Mouse (Mus musculus): ENCODE measurements at regions not wholly inside any gene's neighbourhood (a gene's known extent, or its start where the extent isn't known, plus 50 kb on each side); places are given as distances from the start of the nearest gene placed in this dataset.

DNA sequence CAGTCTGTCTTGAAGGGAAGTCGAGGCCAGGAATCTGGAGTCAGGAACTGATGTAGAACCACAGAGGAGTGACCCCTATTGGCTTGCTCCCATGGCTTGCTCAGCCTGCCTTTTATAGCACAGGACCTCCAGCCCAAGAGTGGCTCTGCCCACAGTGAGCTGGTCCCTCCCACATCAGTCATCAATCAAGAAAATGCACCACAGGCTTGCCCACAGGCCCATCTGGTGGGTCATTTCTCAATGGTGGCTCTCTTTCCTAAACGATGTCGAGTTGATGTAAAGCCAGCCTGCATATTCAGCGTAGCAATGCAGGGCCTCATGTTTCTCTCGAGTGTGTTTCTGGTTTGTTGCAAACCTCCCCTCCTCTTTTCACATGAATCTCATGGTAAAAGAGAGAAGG is 168.3 kb upstream of the Ubr2 start:
- no peak for DNase-seq (ENCODE audit: low spot score in 2 of 2)

DNA sequence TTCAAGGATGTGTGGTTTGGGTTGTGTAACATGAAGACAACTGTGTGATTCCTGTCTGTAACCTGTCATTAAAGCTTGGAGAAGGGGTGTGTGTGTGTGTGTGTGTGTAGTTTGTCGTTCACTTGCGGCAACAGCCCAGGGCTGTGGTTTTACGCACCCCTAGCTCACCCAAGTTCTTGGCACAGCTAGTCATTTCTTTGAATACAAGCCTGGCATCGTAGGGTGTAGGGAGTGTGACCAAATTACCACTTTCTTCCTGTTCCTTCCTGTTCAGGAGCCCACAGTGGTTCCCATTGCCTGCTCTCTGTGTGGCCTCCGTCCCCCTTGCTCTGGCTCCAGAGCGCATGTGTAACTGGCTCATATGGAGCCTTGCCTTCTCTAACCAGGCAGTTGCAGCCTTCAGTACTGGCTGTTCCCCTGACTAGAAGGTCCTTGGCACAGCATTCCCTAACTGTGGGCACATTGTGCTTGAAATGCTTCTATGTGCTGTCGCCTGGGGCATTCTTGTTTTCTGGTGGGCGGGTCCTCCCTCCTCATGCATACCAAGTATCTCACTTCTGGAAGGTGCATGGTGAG is 167.4 kb upstream of the Ubr2 start:
- no peak for DNase-seq (ENCODE audit: low spot score in 2 of 2)

DNA sequence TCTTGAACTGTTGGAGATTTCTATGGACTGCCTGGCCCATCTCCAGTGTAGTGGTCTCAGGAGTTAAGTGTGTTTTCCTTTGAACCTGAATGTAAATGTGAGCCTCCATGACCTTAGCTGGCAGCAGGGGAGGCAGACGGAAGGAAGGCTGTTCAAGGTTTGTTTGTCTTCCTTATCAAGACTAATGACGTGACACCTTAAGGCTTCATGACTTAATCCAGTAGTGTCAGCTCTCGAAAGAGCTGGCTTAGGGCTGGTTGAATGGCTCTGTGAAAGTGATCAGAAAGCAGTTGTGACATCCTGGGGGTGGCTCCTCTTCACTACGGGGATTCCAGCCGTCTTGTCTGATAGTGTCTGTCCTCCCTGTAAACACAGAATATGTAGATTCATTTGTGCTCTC is 166.0 kb upstream of the Ubr2 start:
- no peak for DNase-seq (ENCODE audit: low spot score in 2 of 2)

DNA sequence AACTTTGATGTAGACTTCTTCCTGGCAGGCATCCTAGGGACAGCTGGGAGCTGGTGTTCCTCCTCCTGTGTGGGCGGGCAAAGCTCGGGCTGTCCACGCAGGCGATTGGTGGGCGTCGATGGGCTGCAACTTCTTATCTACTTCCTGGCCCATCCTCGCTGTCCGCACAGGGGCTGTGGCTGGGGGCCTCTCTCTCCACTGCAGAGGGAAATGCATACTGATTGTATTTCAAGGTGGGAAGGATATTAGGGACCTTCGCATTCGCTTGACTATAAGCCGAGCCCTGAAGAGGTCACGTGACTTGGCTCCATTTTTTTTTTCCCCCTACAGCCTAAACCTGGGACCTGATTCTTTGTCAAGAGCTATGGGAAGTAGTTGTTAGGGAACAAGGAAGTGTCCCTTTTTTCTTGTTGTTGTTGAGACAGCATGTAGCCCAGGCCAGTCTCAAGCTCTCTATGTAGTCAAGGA is 164.4 kb upstream of the Ubr2 start:
- DNase-seq (ENCODE audit: low spot score in 2 of 2): peak; percentile 38 to 44

DNA sequence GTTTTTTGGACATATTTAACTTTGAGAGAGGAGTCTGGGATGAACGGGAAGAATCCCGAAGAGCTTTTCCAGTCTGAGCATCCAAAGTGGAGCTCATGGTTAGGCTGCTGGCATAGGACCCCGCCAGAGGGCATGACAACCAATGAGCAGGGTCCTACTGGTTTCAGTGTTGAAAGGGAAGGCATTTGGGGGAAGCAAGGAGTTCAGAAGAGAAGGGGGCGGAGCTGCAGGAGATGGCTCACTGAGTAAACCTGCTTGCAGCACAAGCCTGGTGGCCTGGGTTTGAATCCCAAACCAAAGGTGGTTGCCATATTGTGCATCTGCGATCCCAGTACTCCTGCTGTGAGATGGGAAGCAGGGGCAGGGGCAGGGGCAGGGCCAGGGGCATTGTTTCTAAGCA is 161.4 kb upstream of the Ubr2 start:
- no peak for DNase-seq (ENCODE audit: low spot score in 2 of 2)

DNA sequence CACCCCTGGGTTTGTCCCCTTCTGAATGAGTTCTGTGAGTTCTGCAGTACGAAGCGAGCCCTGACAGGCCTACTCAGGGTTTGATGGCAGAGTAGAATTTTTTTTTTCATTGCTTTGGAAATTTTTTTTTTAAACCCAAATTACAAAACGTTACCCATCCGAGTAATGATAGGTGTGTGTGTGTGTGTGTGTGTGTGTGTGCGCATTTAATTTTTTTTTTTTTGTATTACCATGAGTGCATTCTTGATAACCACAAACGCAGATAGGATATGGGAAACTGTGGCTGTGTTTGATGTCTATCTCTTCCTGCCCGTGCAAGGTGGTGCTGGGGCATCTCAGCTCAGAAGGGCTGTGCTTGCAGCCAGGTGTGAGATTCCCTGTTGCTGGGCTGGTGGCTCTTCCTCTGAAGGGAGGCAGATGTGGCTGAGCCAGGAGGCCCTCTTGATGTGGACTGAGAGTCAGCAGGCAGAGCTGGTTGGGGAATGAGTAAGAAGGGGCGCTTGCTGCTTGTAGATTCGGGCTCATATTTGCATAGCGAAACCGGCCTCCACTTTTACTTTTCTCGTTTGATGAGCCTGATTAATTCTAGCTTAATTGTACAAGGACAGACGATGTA is 160.7 kb upstream of the Ubr2 start:
- DNase-seq (ENCODE audit: low spot score in 2 of 2): no peak

DNA sequence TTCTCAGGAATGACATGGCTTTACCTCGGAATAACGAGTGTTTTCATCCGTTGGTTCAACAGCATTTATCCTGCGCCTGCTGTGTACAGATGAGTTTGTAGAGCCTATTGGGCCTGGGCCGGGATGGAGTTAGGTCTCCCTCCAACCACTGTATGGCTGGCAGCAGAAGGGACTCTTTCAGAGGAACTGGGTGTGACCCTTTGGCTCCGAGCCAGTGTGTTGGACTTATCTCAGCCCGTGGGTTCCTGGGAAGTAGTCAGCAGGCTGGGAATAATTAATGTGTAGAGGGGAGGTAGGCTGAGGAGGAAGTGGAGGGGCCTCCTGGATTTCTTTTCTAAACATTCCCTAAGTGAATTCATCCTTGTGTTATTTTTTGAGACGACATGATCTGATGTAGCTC is 157.7 kb upstream of the Ubr2 start:
- no peak for DNase-seq (ENCODE audit: low spot score in 2 of 2)

DNA sequence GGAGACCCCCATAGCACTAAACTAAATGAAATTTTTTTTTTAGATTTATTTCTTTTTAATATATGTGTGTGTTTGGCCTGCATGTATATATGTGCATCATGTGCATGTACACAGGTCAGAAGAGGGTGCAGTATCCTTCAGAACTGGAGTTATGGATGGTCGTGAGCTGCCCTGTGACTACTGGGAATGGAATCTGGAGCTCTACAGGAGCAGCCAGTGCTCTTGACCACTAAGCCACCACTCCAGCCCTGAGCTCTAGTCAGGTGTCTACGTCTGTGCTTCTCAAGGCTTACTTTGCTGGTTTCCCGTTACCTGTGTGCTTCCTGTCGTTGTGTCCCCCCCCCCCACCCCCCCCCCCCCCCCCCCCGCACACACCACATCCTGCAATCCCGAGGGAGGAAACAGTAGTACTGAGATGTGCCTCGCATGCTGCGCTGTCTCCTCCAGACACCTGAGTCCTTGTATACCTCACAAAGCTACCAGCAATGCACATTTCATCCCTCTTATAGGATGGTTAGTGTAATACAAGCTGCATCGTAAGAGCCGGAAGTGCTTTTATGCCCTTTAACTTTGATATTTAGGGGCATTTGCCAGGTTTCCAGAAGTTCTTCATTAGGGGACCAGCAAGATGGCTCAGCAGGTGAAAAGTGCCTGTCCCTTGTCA is 153.5 kb upstream of the Ubr2 start:
- no peak for DNase-seq (ENCODE audit: low spot score in 2 of 2)

DNA sequence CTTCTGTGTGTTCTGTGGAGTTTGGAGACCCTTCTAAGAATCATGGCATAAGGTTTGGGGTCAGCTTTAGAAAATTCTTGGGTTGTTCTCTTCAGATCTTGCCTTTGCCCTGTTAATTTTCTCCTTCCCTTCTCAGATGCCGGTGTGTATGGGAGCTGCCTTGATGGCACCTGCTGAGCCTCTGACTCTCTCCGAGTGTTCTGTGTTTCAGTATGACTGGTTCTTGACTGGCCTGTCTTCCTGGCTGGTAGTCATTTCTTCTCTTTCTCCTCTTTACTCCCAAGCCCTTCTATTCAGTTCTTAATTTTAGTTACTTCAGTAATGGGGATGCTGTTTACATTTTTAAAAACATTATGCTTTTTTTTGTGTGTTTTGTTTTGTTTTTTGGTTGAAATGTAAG is 152.1 kb upstream of the Ubr2 start:
- DNase-seq (ENCODE audit: low spot score in 2 of 2): no peak

DNA sequence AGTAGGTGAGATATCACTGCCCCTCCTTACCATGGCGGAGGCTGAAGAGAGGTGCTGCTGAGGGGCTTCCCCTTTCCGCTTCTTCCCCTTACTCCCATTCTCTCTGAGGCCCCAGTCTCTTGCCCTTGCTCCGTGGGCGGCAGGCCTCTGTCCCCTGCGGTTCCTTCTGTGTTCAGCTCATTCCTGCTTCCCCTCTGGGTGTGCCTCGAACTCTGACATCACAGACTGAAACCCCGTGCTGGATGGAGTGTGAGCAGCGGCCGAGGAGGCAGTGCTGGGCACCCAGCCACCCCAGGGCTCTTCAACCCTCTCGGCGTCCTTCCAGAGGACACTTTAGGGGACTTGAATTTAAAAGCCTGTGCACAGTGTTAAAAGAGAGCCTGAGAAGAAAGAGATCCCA is 145.9 kb upstream of the Ubr2 start:
- DNase-seq (ENCODE audit: low spot score in 2 of 2): no peak

DNA sequence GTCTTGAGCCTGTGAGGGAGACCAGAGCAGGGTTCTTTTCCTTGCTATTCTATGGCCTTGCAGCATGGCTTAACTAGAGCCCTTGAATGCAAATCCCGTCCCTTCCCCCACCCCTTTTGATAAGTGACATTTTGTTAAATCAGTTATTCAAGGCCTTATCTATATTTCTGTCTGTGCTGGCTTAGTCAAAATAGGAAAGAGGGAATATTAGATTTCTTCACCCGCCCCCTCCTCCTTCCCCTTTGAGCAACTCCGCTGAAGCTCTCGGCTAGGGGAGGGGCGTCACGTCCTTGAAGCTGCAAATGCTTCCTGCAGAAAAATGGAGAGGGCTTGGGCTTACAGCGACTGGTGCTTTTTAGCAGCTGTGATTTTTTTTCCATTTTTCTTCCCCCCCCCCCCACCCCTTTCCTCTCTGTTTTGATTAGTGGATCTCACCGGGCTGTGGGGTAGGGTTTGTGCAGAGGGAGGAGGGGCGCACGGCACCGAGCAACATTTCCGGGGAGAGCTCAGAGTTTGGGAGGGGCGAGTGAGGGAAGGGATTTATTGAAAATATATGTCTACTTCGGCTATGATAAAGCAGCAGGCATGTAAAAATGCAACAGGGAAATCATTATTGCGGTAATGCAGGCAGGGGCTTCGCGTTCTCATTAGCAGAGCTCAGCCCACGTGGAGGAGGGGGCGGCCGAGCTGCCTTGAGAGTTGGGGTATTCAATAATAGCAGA is 141.4 kb upstream of the Ubr2 start:
- DNase-seq (ENCODE audit: low spot score in 2 of 2): peak in 1 of 2 experiments; percentile 42

DNA sequence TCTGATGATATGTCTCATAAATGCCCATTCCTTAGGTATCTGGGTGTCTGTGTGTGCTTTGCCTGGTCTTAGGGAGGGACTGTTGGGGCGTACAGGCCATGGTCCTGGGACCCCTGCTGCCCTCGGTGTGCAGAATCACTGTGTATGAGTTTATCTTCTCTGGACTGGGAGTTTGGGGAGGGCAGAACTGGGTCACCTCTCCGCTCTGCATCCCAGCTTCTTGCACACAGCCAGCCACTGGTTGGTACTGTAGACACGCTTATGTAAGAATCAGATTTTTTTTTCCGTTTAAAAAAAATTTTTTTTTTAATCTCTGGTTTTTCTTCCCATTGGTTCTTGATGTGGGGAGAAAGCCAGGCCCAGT is 140.8 kb upstream of the Ubr2 start:
- DNase-seq (ENCODE audit: low spot score in 2 of 2): no peak

DNA sequence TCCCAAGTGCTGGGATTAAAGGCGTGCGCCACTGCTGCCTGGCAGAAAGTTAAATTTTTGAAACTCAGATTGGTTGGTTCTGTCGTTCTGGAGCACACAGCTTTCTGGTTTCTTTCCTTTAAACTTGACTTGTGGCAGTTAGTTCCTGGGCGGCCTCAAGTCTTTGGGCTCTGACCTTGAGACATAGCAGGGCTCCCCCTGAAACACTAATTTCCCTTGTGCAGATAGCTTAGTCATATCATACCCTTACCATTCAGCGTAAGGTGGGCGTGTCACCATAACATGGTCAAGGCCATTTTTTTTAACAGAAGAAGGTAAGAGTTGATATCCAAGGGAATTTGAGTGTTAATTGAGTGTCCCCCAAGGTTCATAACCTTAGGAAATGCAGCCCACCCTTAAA is 140.3 kb upstream of the Ubr2 start:
- DNase-seq (ENCODE audit: low spot score in 2 of 2): no peak

DNA sequence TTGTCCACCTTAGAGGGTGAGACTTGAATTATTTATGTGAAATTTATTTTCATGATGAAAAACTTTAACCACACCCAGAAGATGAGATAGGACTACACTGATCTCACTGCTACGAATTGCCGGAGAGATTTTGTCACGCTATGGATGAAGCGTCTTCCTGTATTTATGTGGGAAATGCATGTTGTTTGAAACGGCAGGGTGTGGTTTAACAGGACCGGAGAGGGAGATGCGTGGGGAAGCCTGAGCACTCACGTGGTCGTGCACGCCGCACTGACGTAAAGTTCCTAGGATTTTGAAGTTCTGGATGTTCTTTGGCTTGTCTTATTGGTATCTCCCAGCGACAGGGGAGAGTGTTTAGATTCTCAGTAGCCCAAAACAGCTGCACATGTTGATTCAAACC is 139.3 kb upstream of the Ubr2 start:
- no peak for DNase-seq (ENCODE audit: low spot score in 2 of 2)

DNA sequence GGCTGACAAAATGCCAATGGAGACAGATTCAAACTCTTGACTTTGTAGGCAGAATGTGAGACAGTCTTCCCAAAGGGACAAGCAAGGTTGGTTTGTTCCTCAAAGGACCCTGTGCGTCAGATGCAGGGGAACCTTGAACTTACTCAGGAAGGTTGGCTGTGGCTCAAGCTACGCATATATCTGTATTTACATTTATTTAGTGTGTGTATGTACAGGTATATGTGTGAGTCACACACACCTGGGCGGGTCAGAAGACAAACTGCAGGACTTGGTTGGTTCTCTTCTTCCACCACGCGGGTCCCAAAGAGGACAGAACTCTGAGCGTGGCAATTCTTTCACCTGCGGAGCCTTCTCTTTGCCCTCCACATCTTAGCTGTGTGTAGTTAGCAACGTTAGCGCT is 138.8 kb upstream of the Ubr2 start:
- no peak for DNase-seq (ENCODE audit: low spot score in 2 of 2)

DNA sequence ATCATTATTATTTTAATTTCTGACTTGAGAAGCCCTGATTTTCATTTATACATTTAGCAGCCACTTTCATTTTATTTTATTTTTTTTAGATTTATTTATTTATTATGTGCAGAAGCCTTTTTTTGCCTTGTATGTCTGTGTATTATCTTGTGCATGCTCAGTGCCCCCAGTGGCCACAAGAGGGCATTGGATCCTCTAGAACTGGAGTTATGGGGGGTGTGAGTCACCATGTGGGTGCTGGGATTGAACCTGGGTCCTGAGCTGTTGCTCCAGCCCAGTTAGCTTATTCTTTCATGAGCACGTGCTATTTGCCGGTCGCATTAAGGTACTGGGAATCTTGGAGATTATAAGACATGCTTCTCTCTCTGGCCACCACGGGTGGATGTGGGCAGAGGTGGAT is 136.3 kb upstream of the Ubr2 start:
- no peak for DNase-seq (ENCODE audit: low spot score in 2 of 2)

DNA sequence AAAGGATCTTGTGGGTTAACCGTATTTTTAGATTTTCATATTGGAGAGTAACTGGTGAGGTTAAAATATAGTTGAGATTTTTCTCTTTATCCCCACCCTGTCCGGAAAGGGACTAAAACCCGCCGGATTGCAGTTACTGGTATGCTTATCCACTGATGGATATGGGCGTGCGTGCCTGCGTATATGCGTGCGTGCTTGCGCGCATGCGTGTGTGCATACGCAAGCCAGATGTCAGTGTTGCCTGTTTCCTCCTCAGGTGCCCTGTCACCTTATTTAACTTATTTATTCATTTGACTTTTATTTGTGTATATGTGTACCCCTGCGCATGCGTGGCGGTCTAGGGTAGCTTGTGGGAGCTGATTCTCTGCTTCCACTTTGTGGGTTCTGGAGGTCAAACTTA is 135.2 kb upstream of the Ubr2 start:
- DNase-seq (ENCODE audit: low spot score in 2 of 2): no peak

DNA sequence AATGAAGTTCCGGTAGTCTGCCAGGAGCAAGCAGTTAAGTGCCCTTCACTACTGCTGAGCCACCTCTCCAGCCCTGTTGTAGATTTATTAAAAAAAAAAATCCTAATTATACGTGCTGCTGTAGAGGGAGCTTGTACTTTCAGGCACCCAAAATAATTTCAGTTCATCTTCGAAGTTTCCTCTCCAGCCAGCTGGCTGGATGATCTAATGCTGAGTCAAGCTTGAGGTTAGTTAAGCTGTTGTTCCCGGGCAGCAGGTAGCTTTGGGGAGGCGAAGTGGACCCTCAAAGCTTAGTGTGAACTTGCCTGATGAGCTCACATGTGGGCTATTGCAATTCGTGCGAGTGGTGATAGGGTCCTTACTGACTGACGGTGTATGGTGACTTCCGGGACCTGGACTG is 134.6 kb upstream of the Ubr2 start:
- no peak for DNase-seq (ENCODE audit: low spot score in 2 of 2)

DNA sequence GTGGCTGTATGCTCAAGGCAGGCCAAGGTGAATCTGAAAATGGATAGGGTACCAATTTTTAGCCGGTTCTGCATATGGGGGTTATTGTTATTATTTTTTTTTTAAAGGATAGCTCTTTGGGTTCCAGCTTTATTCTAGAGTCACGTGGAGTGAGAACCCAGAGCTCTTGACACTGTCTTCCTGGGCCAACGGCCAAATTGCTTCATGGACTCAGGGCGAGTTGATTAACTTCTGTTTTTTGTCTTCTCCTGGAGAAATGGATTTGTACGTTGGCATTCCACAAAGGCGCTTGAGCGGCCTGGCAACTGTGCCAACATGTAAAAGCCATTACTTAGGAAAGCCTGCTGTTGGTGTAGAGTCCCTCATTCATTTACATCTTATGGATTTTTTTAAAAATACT is 134.1 kb upstream of the Ubr2 start:
- no peak for DNase-seq (ENCODE audit: low spot score in 2 of 2)

DNA sequence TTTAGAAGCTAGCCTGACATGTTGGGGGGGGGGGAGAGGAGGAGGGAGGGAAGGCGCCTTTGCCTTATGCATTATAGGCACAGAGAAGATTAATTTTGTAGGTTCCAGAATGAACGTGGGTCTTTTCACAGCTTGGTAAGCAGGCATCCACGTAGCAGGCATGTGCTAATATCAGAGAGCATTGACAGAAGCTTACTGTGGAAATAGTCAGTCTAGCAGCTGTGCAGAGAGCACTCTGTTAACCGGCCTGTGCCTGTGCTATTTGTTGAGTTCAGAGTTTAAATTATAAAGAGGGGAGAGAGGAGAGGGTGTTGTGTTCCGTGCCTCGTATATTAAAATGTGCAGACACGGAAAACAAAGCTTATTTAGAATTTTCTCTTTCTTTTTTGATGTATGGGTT is 133.5 kb upstream of the Ubr2 start:
- DNase-seq (ENCODE audit: low spot score in 2 of 2): no peak

DNA sequence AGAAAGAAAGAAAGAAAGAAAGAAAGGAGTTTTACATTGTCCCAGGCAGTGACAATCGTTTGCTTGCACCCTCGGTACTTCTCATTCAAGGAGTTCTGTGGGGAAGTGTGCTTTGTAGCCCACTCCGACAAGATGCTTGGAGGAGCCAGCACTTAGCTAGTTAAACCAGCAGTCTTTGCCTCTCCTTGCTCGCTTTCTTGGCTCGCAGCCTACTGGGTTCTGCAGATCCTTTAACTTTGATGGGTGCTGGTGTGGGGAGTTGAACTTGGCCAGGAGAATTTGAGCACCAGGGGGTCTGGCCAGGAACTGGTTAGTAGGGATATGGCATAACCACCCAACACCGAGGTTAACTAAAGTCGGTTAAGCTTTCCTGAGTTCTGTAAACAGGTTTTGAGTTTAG is 132.5 kb upstream of the Ubr2 start:
- DNase-seq (ENCODE audit: low spot score in 2 of 2): no peak

DNA sequence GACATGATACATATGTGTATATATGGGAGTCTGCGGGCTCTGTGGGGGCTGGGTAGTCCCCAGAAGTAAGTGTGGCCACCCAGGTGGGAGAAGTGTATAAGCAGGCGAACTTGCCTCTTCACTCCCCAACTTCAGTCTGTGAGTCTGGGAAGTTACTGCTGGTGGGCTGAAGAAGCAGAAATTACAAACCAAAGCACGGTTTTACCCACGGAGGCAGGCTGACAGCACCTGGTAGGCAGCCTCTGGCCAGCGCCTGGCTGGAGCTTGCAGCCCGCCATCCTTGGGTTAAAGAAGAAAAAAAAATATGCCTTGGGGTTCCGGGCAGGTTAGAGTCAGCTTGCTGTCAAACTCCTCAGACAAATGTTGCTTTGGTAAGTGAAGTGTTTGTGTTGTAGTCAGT is 131.9 kb upstream of the Ubr2 start:
- DNase-seq (ENCODE audit: low spot score in 2 of 2): no peak

DNA sequence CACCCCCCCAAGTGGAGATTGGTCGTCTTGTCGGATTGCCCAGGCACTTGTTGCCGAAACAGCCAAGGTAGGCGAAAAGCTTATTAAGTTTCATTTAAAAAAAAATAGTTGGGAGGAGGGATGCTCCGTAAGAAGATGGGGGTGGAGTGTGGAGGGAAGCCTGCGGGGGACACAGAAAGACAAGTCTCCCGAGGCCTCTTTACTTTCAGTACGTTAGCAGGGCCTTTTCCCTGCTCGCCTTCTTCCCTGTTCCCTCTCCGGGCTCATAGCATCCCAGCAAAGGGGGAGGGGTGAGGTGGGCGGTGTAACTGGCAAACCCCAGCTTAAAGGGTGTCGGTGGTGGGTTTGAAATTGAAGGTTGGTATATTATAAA is 131.5 kb upstream of the Ubr2 start:
- no peak for DNase-seq (ENCODE audit: low spot score in 2 of 2)

All from frontal cortex, postnatal 25 days (tissue).